Mouse (Mus musculus) forebrain, embryonic 14.5 days (tissue): Measurements from ENCODE around the gene Ksr1. TPM values are rescaled to one million over a fixed set of nuclear protein-coding genes. Genes with fewer than 3 reads are reported as not detected.

Experiments used
- ATAC-seq: fragments of 200-750 bp; cut with Nextera tagmentation; 2 replicates; pipeline ENCODE4 v1.8.0; 2017; ENCODE audit warnings: mild to moderate bottlenecking, moderate library complexity
- DNase-seq: peaks from one replicate; pipeline ENCODE4 v3.0.0-alpha.2; 2015; ENCODE audit warnings: low spot score
- H3K27ac ChIP-seq: fragments of 300-500 bp; sonication (generic); 2 replicates; pipeline ENCODE4 v1.5.1; 2014; ENCODE audit warnings: low read depth, mild to moderate bottlenecking, control low read depth, low read length, moderate library complexity
- H3K27me3 ChIP-seq: fragments of 300-500 bp; sonication (generic); replicated peaks from 2 replicates; pipeline ENCODE4 v1.6.1; 2014; ENCODE audit warnings: low read length, control low read depth, mixed read lengths; ENCODE audit not compliant: control insufficient read depth, insufficient read depth
- H3K36me3 ChIP-seq: fragments of 300-500 bp; sonication (generic); 2 replicates; pipeline ENCODE4 v1.6.1; 2014; ENCODE audit warnings: low read length, control low read depth; ENCODE audit not compliant: control insufficient read depth, insufficient read depth
- H3K4me1 ChIP-seq: fragments of 300-500 bp; sonication (generic); 2 replicates; pipeline ENCODE4 v1.6.1; 2014; ENCODE audit warnings: antibody characterized with exemption, low read length, control low read depth; ENCODE audit not compliant: control insufficient read depth, insufficient read depth
- H3K4me2 ChIP-seq: fragments of 300-500 bp; sonication (generic); 2 replicates; pipeline ENCODE4 v1.6.1; 2014; ENCODE audit warnings: mild to moderate bottlenecking, control low read depth, low read length
- H3K4me3 ChIP-seq: fragments of 300-500 bp; sonication (generic); 2 replicates; pipeline ENCODE4 v1.5.1; 2014; ENCODE audit warnings: low read depth, low read length, control low read depth
- H3K9ac ChIP-seq: fragments of 300-500 bp; sonication (generic); 2 replicates; pipeline ENCODE4 v1.6.1; 2014; ENCODE audit warnings: mild to moderate bottlenecking, low read length, control low read depth, moderate library complexity
- H3K9me3 ChIP-seq: fragments of 300-500 bp; sonication (generic); replicated peaks from 2 replicates; pipeline ENCODE4 v1.6.1; 2016; ENCODE audit warnings: low read length, control low read depth, mixed read lengths; ENCODE audit not compliant: control insufficient read depth
- WGBS: fragments of 180-500 bp; shearing (Covaris S2); extraction: QIAGEN DNeasy Blood & Tissue Kit; methylation state at CpG from one replicate; pipeline ENCODE4 v1.1.7; 2014; 5-methylcytosine and 5-hydroxymethylcytosine counted together
- polyA plus RNA-seq: library from polyadenylated mRNA; unstranded; fragments of >200 nt; fragmentation: Nextera tagmentation; extraction: Ambion mirVana; gene quantifications from 2 replicates; pipeline ENCODE4 v1.2.1, GENCODE M21; 2014

Gene Ksr1
- polyA plus RNA-seq, 1 experiment from 2014 or later, result 4.7 TPM

DNA sequence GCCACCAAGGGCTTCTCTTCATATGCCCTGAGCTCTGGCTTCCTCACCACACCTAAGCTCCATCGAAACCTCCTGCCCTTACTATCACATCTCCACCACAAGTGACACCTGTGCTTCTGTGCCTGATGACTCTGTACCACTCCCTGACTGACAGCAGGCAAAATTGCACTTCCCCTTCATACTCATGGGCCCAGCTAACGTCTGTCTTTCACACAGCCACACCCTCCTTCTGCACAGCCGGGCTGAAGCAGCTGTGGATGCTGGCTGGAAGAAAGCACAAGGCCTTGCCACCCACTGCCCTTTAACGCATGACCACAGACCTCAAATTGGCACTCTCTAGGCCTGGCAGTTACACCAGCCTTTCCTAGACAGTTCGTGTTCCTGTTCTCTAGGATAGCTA lies 6.5 kb upstream of the Ksr1 start:
- no peaks in the 10 kb centered on the region for H3K9me3 ChIP-seq
- H3K27me3 ChIP-seq, result no peaks in the 10 kb centered on the region
- no peak for DNase-seq
- no peak overlapping the region for H3K4me3 ChIP-seq
- H3K27ac ChIP-seq, result no peak overlapping the region
- H3K4me2 ChIP-seq, result no peak overlapping the region
- ATAC-seq, result no peak
- H3K9ac ChIP-seq, result no peak overlapping the region
- H3K4me1 ChIP-seq, result no peaks in the 10 kb centered on the region
- WGBS, result 78% methylated on average over 5 of the region's 5 CpGs
- no peaks in the 10 kb centered on the region for H3K36me3 ChIP-seq

DNA sequence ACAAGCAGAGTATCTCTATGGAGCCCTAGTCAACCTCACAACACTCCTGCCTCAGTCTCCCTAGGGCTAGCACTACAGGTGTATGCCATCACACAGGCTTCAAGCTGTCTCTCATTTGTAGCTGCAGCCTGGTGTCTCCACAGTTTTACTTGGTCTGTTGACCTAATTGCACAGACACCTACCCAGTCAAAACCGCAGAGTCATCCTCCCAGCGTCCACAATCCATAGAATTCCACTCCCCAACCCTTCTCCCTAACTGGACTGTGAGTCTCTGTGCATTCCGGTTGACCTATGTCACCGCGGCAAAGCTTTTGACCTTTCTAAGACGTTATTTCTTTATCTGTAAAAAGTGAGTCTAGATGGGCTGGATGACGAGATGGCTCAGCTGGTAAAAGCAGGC lies 5.7 kb upstream of the Ksr1 start:
- H3K9me3 ChIP-seq, result no peaks in the 10 kb centered on the region
- H3K9ac ChIP-seq, result no peak overlapping the region
- H3K27ac ChIP-seq, result no peak overlapping the region
- H3K4me2 ChIP-seq, result no peak overlapping the region
- H3K4me3 ChIP-seq, result no peak overlapping the region
- H3K27me3 ChIP-seq, result no peaks in the 10 kb centered on the region
- 81% methylated on average over 7 of the region's 7 CpGs for WGBS
- DNase-seq (no peak), ATAC-seq (no peak)
- H3K4me1 ChIP-seq, result no peaks in the 10 kb centered on the region
- no peaks in the 10 kb centered on the region for H3K36me3 ChIP-seq

DNA sequence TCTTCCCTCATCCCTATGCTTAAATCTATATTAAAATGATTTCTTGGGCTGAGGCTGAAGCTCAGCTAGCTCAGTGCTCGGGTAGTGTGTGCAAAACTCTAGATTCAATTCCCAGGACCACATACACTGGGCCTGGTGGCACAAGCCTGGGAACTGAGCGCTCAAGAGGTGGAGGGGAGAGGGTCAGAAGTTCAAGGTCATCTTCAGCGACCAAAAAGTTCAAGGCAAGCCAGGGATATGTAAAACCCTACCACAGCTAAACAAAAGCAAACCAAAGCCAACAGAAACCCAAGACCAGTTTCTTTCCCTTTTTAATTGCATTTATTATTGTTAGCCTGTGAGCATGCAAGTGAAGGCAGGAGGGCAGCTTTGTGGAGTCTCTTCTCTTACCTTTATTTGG lies 4.1 kb upstream of the Ksr1 start:
- H3K9me3 ChIP-seq, result no peaks in the 10 kb centered on the region
- 78% methylated on average over 3 of the region's 3 CpGs for WGBS
- no peak for ATAC-seq
- H3K9ac ChIP-seq, result no peak overlapping the region
- no peak overlapping the region for H3K27ac ChIP-seq
- H3K4me3 ChIP-seq, result no peak overlapping the region
- peaks cover under 1% of the 10 kb centered on the region; the same call in 1 of the 2 replicates for H3K4me1 ChIP-seq
- no peaks in the 10 kb centered on the region for H3K27me3 ChIP-seq
- no peaks in the 10 kb centered on the region for H3K36me3 ChIP-seq
- DNase-seq, result no peak
- no peak overlapping the region for H3K4me2 ChIP-seq

DNA sequence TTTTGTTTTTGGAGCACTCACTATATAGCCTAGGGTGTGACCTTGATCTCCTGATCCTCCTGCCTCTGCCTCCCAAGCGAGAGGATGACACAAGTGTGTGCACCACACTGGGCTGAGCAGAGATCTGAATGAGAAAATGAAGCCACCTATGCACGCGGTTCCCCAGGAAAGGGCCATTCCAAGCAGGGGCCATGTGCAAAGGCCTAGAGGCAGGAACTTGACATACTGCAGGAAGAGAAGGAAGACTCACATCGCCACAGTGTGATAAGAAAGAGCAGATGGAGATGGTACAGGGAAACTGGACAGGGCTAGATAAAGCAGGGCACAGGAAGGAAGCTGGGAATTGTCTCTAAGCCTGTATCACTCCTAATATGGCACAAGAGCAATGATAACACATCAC lies 3.1 kb upstream of the Ksr1 start:
- DNase-seq (no peak), ATAC-seq (no peak)
- Histone ChIP-seq H3K4me2 (no peak overlapping the region), H3K4me1 (peaks cover 9% of the 10 kb centered on the region), H3K9ac (no peak overlapping the region), H3K27ac (no peak overlapping the region), H3K36me3 (no peaks in the 10 kb centered on the region), H3K4me3 (no peak overlapping the region), H3K27me3 (no peaks in the 10 kb centered on the region), H3K9me3 (no peaks in the 10 kb centered on the region)
- WGBS, result 94% methylated on average over 4 of the region's 4 CpGs

DNA sequence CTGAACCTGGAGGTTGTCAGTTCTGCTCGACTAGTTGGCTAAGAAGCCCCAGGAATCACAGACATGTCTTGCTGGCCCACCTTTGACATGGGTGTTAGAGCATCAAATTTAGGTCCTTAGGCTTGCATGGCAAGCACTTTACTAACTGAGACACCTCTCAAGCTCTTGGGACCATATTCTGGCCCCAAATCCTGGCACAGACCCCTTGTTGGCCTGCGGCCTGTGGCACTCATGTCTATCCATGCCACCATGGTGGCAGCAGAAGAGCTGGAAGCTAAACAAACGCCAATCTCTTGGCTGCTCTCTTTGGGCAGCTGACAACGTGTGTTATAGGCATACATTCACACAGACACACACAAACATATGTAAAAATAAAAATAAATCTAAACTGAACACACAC lies 2.6 kb upstream of the Ksr1 start:
- no peak for DNase-seq
- H3K9me3 ChIP-seq, result no peaks in the 10 kb centered on the region
- no peaks in the 10 kb centered on the region for H3K36me3 ChIP-seq

DNA sequence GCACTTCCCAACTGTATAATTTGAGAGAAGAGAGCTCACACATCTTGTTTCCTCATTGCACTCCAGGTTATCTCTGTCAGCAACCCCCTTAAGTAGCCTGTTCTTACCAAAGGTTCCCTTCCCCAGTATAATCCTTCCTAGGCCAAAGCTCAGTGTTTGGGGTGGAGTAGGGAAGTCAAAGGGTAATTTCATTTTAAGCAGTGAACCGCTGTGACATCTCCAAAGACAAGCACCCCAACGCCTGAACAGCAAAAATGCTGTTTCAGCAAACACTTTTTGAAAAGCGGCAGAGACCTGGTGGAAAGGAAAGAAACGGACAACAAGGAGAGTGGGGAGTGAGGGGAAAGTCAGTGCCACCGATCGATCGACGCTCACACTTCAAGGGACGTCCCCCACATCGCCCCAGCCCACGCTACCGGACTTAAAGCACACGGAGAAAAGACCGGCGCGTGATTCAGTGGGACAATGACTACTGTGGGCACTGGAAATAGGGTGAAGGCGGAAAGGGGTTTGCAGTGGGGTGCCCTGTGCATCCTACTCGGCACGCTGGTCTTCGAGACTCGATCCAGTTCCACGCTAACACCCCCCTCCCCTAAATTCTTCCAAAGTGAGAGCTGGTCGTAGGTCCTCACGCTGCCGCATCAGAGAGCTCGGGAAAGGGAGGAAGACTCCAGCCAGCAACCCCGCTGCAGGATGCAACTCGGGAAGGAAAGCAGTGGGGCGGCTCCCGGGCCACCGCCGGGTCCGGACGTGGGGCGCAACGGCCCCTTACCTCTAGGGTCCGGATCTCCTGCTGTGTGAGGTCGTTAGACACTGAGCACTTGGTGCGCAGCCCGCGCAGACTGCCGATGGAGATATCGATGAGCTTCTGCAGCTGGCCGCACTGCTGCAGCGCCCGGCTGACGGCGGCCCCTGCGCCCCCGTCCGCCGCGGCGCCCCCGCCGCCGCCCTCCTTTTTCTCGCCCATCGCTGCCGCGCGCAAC lies 633 bp downstream of the Ksr1 start:
- 1% methylated on average over 54 of the region's 62 CpGs for WGBS

More for the DNA sequence above, 2.6 kb upstream of the Ksr1 start:
- Histone ChIP-seq H3K4me1 (peaks cover 14% of the 10 kb centered on the region), H3K27ac (no peak overlapping the region), H3K9ac (no peak overlapping the region), H3K4me2 (no peak overlapping the region), H3K4me3 (no peak overlapping the region), H3K27me3 (no peaks in the 10 kb centered on the region)
- WGBS, result 80% methylated on average over 4 of the region's 4 CpGs
- ATAC-seq, result no peak

DNA sequence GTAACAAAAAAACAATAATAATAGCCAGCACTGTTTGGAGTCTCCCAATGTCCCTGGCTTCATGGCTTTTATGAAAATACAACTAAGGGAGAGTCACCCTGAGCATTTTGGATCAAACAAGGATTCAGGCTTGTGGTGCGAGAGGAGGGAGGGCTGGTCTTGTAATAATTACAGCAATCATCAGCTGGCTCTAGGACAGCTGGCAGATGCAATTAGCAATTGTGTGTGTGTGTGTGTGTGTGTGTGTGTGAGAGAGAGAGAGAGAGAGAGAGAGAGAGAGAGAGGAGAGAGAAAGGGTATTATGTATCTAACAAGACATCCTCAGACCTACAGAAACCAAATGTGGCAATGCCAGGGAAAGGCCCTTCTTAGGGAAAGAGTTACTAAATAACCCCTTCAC lies 1.5 kb downstream of the Ksr1 start:
- DNase-seq (peak; percentile 69), ATAC-seq (no peak)

More for the DNA sequence above, 633 bp downstream of the Ksr1 start:
- Histone ChIP-seq H3K9ac (peak overlapping the region; percentile 91), H3K36me3 (no peaks in the 10 kb centered on the region), H3K9me3 (no peaks in the 10 kb centered on the region), H3K4me2 (peak overlapping the region; percentile 79), H3K27ac (peak overlapping the region; percentile 89), H3K27me3 (no peaks in the 10 kb centered on the region), H3K4me1 (peaks cover 15% of the 10 kb centered on the region), H3K4me3 (peak overlapping the region; percentile 90)
- ATAC-seq, result no peak; the same call in none of the 2 replicates
- DNase-seq, result peak; percentile 46

DNA sequence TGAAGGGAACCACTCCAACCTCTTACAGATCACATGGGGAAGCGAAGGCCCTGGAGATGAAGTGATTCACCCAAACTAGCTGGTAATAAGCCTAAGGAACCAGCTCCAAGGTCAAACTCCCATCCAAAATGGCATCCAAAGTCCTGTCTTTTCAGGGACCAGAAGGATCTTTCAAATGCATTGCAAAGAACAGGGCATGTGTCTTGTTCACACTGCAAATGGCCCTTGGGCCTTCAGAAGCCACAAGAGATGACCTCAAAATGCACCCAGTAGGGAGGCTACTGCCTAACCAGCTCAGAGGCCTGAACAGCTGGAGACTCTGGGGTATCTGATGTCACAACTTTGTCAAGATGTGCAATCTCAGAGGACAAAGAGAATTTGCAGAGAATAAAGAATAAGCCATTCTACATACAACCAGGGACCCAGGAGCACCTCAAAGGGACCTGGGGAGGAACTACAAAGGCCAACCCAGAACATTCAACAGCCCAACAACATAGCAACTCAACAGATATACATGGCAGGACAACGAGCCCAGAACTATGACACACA lies 2.1 kb downstream of the Ksr1 start:
- DNase-seq (no peak), ATAC-seq (no peak)
- H3K9me3 ChIP-seq, result no peaks in the 10 kb centered on the region
- H3K36me3 ChIP-seq, result no peaks in the 10 kb centered on the region
- 88% methylated on average over 2 of the region's 2 CpGs for WGBS
- no peaks in the 10 kb centered on the region for H3K27me3 ChIP-seq
- H3K4me3 ChIP-seq, result peak overlapping the region; percentile 90; the same call in 1 of the 2 replicates
- H3K4me2 ChIP-seq, result peak overlapping the region; percentile 79
- no peak overlapping the region for H3K9ac ChIP-seq
- peaks cover 15% of the 10 kb centered on the region for H3K4me1 ChIP-seq
- H3K27ac ChIP-seq, result no peak overlapping the region

More for the DNA sequence above, 1.5 kb downstream of the Ksr1 start:
- Histone ChIP-seq H3K27ac (no peak overlapping the region), H3K4me2 (peak overlapping the region; percentile 79), H3K36me3 (no peaks in the 10 kb centered on the region), H3K4me3 (peak overlapping the region; percentile 90), H3K4me1 (peaks cover 15% of the 10 kb centered on the region), H3K9me3 (no peaks in the 10 kb centered on the region), H3K27me3 (no peaks in the 10 kb centered on the region), H3K9ac (peak overlapping the region; percentile 91; the same call in 1 of the 2 replicates)
- WGBS, result 30% methylated on average over 1 of the region's 1 CpGs

DNA sequence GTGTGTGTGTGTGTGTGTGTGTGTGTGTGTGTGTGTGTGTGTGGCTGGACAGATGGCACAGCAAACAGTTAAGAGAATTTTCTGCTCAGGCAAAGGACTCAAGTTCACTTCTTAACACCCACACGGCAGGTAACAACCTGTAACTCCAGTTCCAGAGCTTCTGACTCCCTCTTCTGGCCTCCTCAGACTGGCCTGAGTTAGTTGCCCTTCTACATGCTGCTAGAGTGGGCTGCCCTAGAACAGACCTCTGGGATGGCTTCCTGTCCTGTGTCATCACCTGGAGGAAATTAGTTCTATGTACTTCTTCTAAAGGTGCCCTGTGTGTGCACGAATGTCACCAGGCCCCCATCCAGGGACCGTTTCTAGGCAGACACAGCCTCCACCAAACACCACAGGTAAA lies 2.9 kb downstream of the Ksr1 start:
- Histone ChIP-seq H3K4me1 (peaks cover 15% of the 10 kb centered on the region), H3K27me3 (no peaks in the 10 kb centered on the region), H3K4me3 (no peak overlapping the region), H3K9me3 (no peaks in the 10 kb centered on the region), H3K27ac (no peak overlapping the region), H3K36me3 (no peaks in the 10 kb centered on the region), H3K4me2 (no peak overlapping the region), H3K9ac (no peak overlapping the region)
- ATAC-seq, result no peak
- no peak for DNase-seq
- 90% methylated on average over 3 of the region's 3 CpGs for WGBS
